Mouse (Mus musculus): ENCODE measurements around the gene Nell2. TPM values are rescaled to one million over a fixed set of nuclear protein-coding genes. Genes with fewer than 3 reads are reported as not detected.

Nell2 gene
- polyA plus RNA-seq, 1 experiment from 2014 or later, result 0.17 TPM

DNA sequence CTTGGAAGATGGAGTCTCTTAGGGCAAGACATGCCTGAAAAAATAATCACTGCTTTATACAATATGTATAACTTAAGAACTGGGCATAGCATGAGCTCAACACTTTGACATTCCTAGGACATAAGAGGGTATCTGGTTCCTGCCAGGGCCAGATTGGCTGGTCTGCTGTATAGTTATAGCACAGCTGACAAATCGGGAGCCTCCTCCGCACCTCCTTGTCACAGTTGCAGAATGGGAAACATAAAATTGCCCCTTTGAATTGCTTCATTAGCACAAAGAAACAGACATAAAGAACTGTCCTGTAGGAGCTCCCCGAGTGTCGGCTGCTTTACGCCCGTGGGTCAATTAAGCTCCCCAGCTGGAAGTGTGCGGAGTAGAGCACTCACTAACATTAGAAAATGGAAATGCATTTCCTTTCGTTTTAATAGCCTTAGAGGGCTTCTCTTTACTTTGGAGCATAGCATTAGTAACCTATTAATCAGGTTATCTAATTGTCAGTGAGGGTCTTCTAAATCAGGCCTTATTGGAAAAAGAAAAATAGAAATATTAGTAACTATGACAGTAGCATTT, 473.2 kb downstream of the Nell2 start:
- no peaks in the 10 kb centered on the region for H3K27me3 ChIP-seq (replicated peaks; ENCODE audit: insufficient read depth, low read length)
- H3K4me1 ChIP-seq (ENCODE audit: insufficient read depth, low read depth, low read length), result no peaks in the 10 kb centered on the region
- no peak for ATAC-seq
- no peak overlapping the region for H3K9ac ChIP-seq (replicated peaks; ENCODE audit: low read depth)
- no peak overlapping the region for H3K4me2 ChIP-seq (replicated peaks; ENCODE audit: low read depth, low read length)
- no peak for DNase-seq (ENCODE audit: low spot score)
- no peaks in the 10 kb centered on the region for H3K36me3 ChIP-seq (ENCODE audit: insufficient read depth, low read length)
- TF ChIP-seq EP300 (IDR thresholded peaks at IDR 0.05) (no peak), CTCF (IDR thresholded peaks at IDR 0.05) (no peak)
- no peaks in the 10 kb centered on the region for H3K9me3 ChIP-seq (ENCODE audit: low read length)
- H3K4me3 ChIP-seq (ENCODE audit: low read depth, low read length), result no peak overlapping the region
- no peak overlapping the region for H3K27ac ChIP-seq (ENCODE audit: low read length)
- 88% methylated on average over 8 of the region's 8 CpGs for WGBS

DNA sequence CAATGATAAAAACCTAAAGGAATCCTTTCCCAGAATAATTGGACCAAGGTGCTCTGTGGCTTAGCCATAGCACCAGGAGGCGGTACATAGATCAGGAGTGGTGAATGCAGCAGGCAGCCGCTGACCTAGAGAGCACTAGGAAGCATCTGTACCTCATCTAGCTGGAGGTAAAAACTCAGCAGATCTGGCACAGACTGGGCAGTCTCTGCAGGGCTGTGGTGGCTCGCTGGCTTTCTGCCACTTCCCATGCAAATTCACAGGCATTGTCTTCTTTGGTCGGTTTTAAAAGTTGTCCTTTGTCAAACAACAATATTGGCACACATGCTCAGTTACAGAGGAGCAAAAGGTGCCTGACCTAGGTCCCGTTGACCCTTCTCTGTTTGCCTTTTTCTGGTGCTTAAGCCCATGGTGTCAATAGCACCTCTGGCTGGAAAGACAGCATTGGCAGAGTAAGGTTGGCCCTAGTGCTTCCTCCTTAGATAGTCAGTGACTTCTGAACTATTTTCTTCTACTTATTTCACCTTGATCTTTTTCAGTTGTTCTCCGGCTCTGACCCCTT, 479.1 kb downstream of the Nell2 start:
- H3K9me3 ChIP-seq (ENCODE audit: low read length), result no peaks in the 10 kb centered on the region
- no peak overlapping the region for H3K9ac ChIP-seq (replicated peaks; ENCODE audit: low read depth)
- TF ChIP-seq EP300 (IDR thresholded peaks at IDR 0.05) (no peak), CTCF (IDR thresholded peaks at IDR 0.05) (no peak)
- no peaks in the 10 kb centered on the region for H3K27me3 ChIP-seq (replicated peaks; ENCODE audit: insufficient read depth, low read length)
- no peak overlapping the region for H3K4me2 ChIP-seq (replicated peaks; ENCODE audit: low read depth, low read length)
- no peaks in the 10 kb centered on the region for H3K36me3 ChIP-seq (ENCODE audit: insufficient read depth, low read length)
- H3K4me3 ChIP-seq (ENCODE audit: low read depth, low read length), result no peak overlapping the region
- ATAC-seq, result no peak
- H3K4me1 ChIP-seq (ENCODE audit: insufficient read depth, low read depth, low read length), result no peaks in the 10 kb centered on the region
- WGBS, result 58% methylated on average over 6 of the region's 6 CpGs
- no peak for DNase-seq (ENCODE audit: low spot score)
- H3K27ac ChIP-seq (ENCODE audit: low read length), result no peak overlapping the region

DNA sequence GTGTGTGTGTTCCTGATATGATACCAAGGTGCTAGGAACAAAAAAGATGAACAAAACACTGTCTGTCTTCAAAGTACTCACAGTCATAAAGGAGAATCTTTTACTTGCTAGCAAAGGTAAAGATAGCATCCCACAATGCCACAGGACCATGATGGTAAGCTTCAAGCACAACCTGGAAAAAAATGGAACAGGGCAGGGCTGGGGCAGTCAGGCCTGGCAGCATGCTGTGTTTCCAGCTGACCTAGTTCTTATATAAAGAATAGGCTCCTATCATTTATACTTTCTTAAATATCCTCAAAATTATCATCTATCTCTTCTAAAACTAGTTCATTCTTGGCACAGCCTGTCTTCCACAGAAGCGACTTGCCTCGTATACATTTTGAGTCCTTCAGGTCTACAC, 480.9 kb downstream of the Nell2 start:
- no peak overlapping the region for H3K27ac ChIP-seq (ENCODE audit: low read length)
- TF ChIP-seq CTCF (IDR thresholded peaks at IDR 0.05), result no peak
- no peak for TF ChIP-seq EP300 (IDR thresholded peaks at IDR 0.05)
- no peak overlapping the region for H3K9ac ChIP-seq (replicated peaks; ENCODE audit: low read depth)
- 83% methylated on average over 2 of the region's 2 CpGs for WGBS
- no peaks in the 10 kb centered on the region for H3K9me3 ChIP-seq (ENCODE audit: low read length)
- H3K4me3 ChIP-seq (ENCODE audit: low read depth, low read length), result no peak overlapping the region
- no peaks in the 10 kb centered on the region for H3K36me3 ChIP-seq (ENCODE audit: insufficient read depth, low read length)
- DNase-seq (ENCODE audit: low spot score), result no peak
- no peak for ATAC-seq
- H3K27me3 ChIP-seq (replicated peaks; ENCODE audit: insufficient read depth, low read length), result no peaks in the 10 kb centered on the region
- H3K4me2 ChIP-seq (replicated peaks; ENCODE audit: low read depth, low read length), result no peak overlapping the region
- no peaks in the 10 kb centered on the region for H3K4me1 ChIP-seq (ENCODE audit: insufficient read depth, low read depth, low read length)

DNA sequence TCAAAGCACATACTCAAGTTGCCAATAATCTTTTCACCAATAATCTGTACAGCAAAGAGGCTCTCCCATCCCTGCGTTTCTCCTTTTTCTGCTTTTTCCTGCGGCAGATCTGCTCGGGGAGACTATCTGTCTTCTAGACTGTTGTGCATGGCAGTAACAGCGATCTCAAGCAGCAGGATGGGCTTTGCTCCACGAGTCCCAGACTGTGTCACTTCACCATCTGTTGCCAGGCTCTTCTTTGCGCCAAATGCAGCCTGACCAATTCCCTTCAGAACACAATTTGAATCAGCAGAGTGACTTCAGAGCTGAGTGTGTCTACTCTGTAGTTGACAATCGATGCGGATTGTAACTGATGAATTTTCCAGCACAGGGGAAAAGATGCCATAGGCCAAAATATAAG, 484.3 kb downstream of the Nell2 start:
- ATAC-seq (no peak), DNase-seq (ENCODE audit: low spot score) (no peak)
- 68% methylated on average over 8 of the region's 8 CpGs for WGBS
- Histone ChIP-seq H3K9me3 (ENCODE audit: low read length) (no peaks in the 10 kb centered on the region), H3K36me3 (ENCODE audit: insufficient read depth, low read length) (no peaks in the 10 kb centered on the region), H3K27ac (ENCODE audit: low read length) (no peak overlapping the region), H3K4me3 (ENCODE audit: low read depth, low read length) (no peak overlapping the region), H3K4me2 (replicated peaks; ENCODE audit: low read depth, low read length) (no peak overlapping the region), H3K9ac (replicated peaks; ENCODE audit: low read depth) (no peak overlapping the region), H3K4me1 (ENCODE audit: insufficient read depth, low read depth, low read length) (no peaks in the 10 kb centered on the region), H3K27me3 (replicated peaks; ENCODE audit: insufficient read depth, low read length) (no peaks in the 10 kb centered on the region)
- TF ChIP-seq CTCF (IDR thresholded peaks at IDR 0.05) (no peak), EP300 (IDR thresholded peaks at IDR 0.05) (no peak)

DNA sequence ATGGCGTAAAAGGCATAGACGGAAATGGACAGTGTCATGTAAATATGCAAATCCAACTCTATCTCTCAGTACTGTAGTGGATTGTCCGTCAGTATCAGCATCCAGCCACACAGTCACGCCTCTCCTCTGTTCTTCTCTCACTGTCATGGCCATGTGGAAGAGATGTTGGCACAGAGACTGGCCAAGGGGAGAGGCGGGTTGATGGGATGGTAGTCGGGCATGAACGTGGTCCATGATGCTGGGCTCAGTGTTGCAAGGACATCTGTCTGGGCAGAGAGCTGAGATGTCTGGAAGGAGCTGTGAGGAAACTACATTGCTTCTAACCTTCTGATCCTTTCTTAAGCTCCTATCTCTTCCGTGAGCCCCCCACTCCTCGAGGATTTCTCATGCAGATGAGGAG, 485.9 kb downstream of the Nell2 start:
- 74% methylated on average over 9 of the region's 9 CpGs for WGBS
- TF ChIP-seq CTCF (IDR thresholded peaks at IDR 0.05), result no peak
- TF ChIP-seq EP300 (IDR thresholded peaks at IDR 0.05), result no peak
- no peaks in the 10 kb centered on the region for H3K36me3 ChIP-seq (ENCODE audit: insufficient read depth, low read length)
- H3K27me3 ChIP-seq (replicated peaks; ENCODE audit: insufficient read depth, low read length), result no peaks in the 10 kb centered on the region
- H3K4me2 ChIP-seq (replicated peaks; ENCODE audit: low read depth, low read length), result no peak overlapping the region
- no peak overlapping the region for H3K9ac ChIP-seq (replicated peaks; ENCODE audit: low read depth)
- H3K27ac ChIP-seq (ENCODE audit: low read length), result no peak overlapping the region
- no peak for ATAC-seq
- no peak for DNase-seq (ENCODE audit: low spot score)
- H3K4me1 ChIP-seq (ENCODE audit: insufficient read depth, low read depth, low read length), result no peaks in the 10 kb centered on the region
- H3K9me3 ChIP-seq (ENCODE audit: low read length), result no peaks in the 10 kb centered on the region
- no peak overlapping the region for H3K4me3 ChIP-seq (ENCODE audit: low read depth, low read length)

DNA sequence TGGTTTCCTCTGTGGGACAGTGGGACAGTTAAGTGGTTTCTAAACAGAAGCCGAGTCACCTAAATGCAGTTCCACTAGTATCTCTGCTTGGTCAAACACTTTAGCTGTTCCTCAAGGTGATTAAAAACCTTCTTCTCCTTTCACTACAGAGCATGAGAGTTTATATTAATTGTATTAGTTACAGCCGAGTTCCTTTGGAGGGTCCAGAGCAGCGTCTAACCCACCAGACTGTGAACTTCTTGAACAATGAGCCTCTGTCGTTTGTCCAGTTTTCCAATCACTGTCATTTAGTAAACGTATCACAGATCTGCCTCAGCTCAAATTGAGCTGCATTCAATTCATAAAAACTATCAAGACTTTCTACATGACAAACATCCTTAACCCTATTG, 498.9 kb downstream of the Nell2 start:
- Histone ChIP-seq H3K27ac (ENCODE audit: low read length) (no peak overlapping the region), H3K4me1 (ENCODE audit: insufficient read depth, low read depth, low read length) (no peaks in the 10 kb centered on the region), H3K9ac (replicated peaks; ENCODE audit: low read depth) (no peak overlapping the region), H3K27me3 (replicated peaks; ENCODE audit: insufficient read depth, low read length) (no peaks in the 10 kb centered on the region), H3K9me3 (ENCODE audit: low read length) (no peaks in the 10 kb centered on the region), H3K4me2 (replicated peaks; ENCODE audit: low read depth, low read length) (no peak overlapping the region), H3K4me3 (ENCODE audit: low read depth, low read length) (no peak overlapping the region), H3K36me3 (ENCODE audit: insufficient read depth, low read length) (no peaks in the 10 kb centered on the region)
- DNase-seq (ENCODE audit: low spot score) (no peak), ATAC-seq (no peak)
- no peak for TF ChIP-seq CTCF (IDR thresholded peaks at IDR 0.05)
- TF ChIP-seq EP300 (IDR thresholded peaks at IDR 0.05), result no peak
- 58% methylated on average over 5 of the region's 5 CpGs for WGBS

All from lung, postnatal 0 days (tissue).